Mouse (Mus musculus): ENCODE results near the gene Cipc.

The Cipc gene

DNA sequence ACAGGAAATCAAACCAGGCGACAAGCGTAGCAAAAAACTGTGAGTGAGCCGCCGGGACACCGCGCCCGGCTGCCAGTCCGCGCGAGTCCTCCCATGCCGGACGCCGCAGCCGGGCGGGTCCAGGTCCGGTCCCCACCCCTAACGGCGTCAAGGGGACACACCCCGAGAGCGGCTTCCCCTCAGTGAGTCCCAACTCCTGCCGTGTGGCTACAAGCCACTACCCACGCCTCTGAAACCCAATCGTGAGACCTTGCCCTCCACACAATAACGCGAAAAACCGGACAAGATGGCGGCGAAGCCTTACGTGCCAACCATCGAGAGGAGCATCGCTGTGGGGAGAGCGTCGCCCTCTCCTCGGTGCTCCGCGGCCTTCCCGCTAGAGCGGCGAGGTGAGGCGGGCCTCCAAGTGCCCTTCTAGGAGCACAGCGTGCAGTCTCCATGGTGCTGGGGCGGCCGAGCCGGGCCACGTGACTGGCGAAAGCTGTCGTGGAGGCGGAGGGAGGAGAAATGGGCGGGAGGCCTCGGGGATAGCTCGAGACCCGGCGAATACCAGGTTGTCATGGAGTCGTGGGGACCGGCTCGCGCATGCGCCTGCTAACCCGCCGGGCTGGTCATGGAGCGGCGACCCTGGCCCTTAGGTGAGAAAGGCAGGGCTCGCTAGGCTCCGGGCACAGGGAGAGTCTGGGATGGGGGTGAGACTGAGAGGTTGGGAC lies at the start of gene Cipc:
Cipc (plus strand) TSS at position 182 of the 713 bp plus-strand sequence.
- DNase-seq (ENCODE audit: low read depth, low spot score): peak; percentile 99

DNA sequence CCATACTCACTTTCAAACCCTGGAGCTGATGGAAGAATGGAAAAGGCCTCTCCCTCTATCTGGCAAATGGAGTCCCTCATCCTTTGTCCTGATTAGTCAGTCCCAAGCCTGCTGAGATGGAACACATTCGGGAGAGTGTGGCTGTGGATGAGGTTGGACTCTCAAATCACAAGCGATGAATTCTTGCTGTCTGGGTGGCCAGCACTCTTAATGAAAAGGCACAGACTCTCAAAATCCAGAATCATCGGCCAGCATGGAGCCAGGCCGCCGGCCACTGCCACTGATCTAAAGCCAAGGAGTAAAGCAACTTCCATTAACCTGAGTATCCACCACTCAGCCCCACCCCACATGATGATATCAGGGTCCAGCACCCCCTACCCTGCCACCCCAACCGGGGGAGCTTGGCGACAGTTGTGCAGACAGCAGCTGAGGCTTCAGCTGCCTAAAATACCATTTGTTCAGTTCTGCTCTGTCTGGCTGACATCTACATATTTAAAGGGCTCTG lies 49.0 kb upstream of the Cipc start:
- DNase-seq (ENCODE audit: low read depth, low spot score): no peak

DNA sequence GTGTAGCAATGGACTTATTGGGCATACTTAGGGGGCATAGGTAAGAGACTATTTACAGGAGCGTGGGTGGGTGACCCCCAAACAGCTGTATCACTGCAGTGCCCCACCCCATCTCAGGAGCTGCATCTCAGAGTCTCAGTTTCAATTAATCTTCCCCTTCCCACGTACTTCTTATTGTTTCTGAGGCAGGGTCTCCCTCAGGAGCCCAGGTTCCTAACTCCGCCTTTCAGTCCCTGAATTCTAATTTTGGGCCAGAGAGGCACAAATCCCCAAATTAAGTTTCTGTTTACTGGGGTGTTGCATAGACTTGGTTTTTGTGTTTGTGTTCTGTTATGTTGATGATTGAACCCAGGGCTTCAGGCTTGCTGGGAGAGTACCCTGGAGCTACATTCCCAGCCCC lies 48.4 kb upstream of the Cipc start:
- no peak for DNase-seq (ENCODE audit: low read depth, low spot score)

DNA sequence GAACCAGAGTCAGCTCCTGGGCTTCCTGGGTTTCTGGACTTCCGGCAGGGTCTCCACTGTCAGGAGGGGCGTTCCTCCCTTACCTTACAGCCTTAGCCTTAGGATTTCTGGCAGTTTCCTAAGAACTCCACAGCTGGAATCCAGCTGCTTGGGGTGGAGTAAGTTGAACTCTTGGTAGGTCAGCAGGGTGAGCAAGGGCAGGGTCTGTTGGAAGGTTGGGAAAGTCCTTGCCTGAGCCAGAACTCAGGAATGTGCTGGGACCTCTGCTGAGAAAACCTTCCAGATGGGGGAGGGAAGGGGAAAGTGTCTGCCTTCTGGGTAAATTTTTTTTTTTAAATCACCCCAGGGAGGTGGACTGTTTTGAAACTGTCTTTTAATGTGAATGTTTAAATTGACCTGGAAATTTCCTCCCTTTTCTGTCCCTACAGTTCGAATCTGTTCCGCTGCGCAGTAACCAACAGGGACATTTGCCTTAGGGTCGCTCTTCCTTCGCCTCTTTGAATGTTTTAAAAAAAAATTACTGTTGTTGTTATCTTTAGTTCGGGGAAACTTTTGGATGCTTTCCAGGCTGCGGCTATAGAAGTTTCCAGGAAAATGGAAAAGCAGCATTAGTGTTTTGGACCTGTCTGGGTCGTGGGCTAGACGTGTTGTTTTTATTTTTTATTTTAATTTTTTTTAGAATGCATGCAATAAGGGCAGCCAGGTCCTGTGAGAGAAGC lies 47.2 kb upstream of the Cipc start:
- no peak for DNase-seq (ENCODE audit: low read depth, low spot score)

DNA sequence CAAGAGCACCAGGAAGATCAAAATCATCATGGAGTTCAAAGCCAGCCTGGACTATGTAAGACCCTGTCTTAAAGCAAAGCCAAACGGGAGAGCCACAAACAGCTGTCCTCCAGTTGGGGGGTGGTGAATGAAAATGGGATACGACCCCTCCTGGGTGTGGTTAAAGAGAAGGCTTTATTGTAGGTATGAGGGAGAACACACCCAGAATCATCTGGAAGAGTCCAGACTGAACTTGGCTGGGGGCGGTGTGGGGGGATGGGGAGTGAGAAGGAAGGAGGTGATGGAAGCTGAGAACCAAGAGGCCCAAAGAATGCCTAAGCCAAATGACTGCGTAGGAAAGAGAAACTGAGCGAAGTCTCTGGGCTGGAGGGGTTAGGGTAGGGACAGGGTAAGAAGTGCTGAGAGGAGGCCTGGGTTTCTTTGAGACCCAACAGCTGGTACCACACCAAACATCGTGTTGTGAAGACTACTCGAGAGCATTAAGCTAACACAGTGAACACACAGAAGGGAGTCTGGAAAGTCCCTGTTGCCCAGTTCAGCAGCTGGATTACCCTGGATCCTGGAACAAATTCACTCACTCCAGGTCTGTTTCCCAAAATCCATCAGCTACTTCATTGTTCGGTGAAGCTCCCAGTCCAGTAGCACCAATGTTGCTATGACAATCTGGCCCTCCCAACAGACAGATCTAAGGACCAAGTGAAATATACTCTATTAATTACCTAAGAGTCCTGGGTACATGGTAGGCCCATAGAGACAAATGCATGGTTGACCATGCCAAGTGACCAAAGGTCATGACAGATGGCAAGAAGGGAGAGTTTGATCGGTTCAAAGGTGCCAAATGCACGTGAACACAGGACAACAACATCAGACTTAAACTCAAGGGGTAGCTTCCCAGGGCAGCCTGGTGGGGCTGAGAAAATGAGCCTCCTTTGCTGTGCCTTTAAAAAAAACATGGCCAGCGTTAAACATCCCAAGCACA lies 42.7 kb upstream of the Cipc start:
- no peak for DNase-seq (ENCODE audit: low read depth, low spot score)

DNA sequence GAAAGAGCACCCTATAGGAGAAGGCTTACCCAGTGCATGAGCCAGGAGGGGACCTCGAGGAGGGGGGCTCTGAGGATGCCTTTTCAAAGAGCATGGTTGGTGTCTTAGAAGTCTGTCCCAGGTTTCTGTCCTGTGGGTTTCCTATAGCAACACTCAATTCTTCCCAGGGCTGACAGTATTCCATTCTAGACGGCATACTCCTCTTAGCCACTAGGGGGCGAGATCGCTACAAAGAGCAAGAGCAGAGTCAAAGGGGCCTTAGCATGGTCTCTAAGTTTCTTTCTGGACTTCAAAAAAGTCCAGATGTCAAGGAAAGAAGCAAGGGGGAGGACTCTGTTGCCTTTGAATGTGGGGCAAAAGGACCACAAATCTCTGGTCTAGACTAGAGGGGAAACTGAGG lies 41.6 kb upstream of the Cipc start:
- no peak for DNase-seq (ENCODE audit: low read depth, low spot score)

DNA sequence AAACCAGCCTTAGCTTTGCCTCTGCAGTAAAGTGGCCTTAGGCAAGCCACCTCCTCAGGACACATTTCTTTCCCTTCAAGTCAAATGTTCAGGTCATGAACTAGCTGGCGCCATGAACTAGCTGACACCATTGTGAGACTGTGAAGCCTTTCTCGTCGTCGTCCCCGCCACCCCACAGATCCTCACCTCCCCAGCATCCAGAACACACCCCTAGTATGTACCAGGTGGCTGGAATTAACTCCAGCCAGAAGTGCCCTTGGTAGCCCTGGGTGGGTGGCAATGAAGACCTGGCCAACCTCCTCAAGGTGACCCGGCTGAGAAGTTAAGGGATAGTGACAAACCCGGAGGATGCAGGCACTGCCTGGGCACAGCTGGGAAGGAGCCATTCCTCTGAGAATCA lies 41.0 kb upstream of the Cipc start:
- no peak for DNase-seq (ENCODE audit: low read depth, low spot score)

DNA sequence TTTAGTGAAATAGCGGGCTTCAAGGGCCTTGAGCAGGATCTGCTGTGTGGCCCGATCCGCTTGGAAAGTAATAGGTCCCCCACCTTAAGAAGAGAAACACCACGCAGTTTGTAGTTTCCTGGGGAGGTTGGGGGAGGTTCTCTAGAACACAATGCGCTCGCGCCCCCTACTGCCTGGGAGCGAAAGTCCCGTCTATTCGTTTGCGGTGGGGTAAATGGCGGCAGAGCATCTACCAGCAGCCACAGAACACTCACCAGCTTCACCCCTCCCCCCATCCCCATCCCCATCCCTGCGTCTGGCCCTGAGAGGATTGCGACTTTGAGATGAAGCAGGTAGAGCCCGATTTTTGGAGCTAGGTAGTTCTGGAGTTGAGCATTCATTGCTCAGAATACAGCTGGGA lies 40.4 kb upstream of the Cipc start:
- DNase-seq (ENCODE audit: low read depth, low spot score): no peak

DNA sequence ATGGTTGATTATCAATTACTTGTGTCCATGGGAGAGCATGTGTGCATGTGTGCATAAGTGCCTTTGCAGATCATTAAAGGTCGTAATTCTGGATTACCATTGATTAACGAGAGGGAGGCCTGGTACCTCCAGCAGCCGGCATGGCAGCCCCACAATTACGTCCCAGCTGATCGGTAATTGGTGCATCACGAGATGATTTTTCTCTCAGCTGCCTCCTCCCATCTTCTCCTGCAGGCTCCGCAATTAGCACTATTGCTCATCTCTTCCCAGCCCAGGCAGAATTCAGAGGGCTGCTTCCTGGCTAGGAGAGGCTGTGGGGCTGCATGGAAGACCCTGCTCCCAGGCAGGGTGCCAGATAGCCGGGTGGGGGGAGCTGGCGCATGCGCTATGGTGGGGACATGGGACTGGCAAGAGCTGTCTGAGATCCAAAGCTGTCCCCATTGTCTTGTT lies 35.3 kb upstream of the Cipc start:
- DNase-seq (ENCODE audit: low read depth, low spot score): peak; percentile 72

DNA sequence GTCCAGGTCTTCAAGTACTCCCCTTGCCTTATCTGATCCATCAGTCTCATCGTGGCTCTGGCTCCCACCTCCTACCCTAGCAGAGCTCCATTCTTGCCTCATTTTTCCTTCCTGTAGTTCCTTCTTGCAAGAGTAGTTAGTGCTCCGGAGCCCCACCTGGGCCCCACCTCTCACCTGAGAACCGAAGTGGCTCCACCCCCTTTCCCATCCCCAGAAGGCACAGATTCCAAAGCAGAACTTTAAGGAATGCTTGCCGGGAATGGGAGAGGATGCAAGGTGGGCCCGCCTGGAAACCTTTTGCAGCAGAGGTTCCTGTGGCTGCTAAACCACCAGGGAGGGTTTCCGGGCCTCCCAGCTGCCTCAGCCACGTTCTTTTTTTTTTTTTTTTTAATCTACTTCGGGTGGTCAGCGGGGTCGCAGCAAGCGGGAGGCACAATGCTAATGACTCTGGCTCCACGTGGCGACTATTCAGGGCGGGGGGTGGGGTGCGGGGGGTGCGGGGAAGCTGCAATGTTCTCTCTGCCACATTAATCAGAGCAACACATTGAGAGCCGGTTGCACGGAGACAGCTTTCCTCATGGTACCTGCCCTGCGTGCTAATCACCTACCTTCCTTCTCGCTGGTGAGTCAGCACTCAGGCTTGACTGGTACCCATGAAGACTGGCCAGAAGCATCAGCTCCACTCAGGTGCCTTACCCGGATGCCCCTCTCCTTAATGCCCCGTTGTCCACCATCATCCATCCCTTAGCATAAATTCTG lies 34.3 kb upstream of the Cipc start:
- DNase-seq (ENCODE audit: low read depth, low spot score): no peak

DNA sequence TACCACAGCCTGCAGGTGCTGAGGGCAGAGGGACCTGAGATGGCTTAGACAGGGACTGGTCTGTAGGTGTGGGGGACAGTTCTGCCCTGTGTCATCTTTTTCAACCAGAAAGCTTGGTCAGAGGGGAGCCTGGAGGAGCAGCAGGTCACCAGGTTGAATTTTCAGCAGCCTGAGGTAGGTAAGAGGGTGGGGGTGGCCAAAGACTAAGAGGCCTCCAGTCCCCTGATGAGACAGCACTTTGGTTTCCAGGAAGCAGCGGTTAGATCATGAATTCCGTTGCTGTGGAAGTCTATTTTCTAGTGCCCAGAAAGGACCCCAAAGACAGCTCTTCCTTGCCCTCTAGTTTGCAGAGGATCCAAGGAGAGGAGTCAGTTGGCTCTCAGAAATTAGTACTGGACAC lies 32.5 kb upstream of the Cipc start:
- no peak for DNase-seq (ENCODE audit: low read depth, low spot score)

DNA sequence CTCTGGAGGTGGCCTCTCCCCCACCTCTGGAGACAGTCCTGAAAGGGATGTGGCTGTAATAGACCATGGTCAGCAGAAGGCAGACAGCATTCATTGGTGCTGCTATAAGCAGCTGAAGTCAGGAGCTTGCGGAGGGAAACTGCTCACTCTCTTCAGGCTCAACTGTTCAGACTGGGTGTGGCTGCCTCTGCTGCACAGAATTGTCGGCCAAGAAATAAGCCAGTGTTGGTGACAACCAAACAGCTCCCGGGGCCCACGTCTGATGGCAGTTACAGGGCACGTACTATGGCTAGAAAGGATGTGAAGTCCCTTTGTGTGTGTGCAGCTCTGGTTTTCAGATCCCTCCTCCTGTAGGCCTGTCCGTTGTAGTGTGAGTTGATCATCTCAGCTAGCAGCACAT lies 32.1 kb upstream of the Cipc start:
- DNase-seq (ENCODE audit: low read depth, low spot score): no peak

DNA sequence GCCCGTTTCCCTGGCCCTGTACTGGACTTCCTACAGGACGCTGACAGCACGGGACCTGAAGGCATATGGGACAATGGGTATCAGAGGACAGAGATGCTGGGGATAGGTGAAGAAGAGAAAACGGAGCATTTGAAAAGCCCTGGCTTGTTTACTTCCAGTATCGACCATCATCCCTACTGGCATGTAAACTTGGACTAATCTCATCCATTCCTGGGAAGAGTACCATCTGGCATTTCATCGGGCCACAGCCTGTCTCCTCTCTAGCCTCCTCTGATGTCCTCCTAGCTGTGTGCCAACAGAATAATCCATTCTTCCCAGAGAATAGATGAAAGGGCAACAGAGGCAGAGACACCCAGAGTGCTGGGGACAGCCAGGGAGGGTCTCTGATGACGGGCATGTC lies 31.2 kb upstream of the Cipc start:
- DNase-seq (ENCODE audit: low read depth, low spot score): no peak

DNA sequence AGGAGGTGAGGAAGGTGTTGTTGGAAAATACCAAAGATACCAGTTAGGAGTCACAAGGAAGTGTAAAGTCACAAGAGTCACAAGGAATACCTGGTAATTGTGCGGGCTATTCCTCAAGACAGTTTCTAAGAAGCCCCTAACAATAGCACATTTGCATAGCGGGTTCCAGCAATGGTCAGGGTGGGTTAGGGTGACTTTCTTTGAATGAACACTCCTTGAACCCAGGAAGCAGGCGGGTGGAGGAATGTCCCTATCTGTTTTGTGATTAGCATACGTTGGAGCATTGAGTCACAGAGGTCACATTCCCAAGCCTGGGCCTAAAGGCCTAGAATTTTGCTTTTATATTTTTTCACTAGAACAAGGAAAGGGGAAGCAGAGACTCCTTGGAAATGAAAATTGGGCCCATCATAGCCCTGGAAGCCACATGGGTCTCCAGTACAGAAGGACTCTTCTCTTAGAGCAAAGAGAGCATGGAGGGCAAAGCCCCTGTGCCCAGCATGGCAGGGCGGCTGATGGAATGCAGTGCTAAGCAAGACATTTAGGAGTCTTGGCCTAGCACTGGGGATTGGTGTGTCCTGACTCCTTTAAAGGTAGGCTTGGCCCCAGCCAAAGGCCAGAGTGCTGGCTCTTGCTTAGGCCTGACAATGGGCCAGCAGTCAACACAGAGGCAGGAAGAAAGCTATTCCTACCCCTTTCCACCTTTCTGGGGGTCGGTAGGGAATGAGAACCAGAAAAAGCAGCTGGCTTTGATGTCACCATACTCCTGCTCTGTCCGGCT lies 29.9 kb upstream of the Cipc start:
- no peak for DNase-seq (ENCODE audit: low read depth, low spot score)

DNA sequence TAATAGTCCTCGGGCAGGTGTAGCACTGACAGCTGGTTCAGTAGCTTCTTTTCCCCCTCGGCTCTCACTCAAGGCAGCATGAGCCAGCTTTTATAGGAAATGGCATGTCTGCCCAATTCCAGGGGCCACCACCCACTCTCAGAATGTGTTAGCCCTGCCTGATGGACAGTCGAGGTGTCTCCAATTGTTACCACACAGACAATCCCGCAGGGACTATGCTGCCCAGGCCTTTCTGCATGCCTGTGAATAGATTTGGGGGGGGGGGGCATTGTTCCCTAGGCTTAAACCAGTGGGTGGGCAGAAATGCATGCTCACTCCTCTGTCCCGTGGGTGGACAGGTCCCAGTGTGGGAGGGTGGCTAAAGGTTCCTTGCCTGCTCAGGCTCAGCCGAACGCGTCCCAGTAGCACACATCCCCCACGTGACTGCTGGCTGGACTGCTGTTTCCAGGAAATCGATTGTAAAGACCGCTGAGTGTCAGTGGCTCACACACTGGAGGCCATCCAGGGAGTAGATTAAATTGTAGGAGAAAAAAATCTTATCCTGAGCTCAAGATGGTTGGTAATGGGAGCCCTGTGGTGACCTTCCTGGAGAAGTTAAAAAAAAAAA lies 28.4 kb upstream of the Cipc start:
- no peak for DNase-seq (ENCODE audit: low read depth, low spot score)

DNA sequence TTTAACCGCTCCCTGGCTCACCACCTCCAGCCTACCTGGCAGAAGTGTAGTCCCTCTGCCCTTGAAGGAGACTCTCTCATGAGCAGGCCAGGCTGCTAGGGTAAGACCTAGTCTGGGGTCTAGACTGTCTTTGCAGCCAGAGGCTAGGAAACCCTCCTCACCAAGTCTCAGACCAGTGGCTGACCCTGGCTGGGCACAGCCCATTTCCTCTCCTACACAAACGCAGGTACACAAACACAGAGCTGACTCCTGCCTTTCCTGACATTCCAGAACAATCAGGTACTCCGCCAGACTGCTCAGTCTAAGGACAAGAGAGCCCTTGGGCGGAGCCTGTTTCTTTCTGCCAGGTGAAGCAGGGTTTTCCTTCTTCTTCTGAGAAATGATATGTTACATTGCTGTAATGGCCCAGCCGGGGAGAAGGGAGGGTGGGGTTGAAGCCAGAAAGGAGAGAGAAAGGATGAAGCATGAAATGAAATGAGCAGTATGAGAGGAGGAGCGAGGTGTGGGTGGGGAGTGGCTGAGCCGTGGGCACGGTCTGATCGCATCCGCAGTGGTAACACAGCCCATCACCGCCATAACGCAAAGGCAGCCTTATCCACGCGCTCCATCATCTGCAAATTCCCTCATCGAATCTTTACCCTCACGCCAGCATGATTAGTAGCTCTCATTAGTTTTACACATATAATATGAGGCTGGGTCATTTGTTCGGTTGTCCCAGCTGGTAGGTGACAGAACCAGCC lies 27.7 kb upstream of the Cipc start:
- DNase-seq (ENCODE audit: low read depth, low spot score): no peak

DNA sequence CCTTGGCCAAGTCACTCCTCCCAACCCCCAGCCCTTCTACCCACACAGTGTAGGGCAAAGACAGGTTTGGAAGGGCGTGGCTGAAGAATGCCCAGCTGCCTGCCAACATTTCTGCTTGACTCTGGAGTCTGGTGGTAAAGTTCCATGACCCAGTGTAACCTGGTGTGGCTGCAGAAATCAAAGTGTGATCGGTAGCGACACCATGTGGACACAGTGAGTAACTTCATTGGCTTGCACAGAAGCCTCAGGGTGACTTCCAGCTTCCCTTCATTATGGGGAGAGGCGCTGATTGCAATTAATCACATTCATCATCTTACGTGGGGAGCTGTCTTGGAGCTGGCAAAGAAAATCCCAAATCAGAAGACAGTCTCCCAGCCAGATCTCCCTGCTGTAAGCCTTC lies 23.0 kb upstream of the Cipc start:
- DNase-seq (ENCODE audit: low read depth, low spot score): no peak

DNA sequence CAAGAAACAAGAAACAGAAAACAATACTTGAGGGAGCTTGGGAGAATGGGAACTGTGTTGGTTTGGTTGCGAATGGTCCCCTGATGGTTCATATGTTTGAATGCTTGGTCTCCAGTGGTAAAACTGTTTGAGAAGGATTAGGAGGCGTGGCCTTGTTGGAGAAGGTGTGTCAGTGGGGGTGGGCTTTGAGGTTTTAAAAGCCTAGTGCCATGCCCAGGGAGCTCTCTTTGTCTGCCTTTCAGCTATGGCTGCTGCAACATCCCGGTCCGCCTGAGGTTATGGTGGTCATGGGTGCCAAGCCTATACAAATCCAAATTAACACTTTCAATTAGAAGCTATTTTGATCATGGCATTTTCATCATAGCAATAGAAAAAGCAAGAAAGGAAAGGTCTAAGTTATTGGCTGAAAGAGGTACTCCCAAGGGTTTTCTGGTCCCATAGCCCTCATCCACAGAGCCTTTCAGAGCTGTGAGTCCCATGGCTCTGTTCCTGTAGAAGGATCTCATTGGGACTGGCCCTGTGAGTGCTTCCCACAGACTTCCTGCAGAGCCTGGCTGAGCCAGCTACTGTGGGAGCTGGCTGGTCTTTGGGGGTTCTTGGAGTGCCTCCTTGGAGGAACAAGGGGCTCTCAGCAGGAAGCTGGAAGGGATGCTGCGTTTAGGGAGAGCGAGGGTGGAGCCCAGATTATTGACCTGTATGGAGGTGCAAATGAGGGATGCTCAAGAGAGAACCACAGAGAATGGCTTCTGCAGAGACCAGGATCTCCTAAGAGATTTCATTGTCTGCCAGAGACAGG lies 15.7 kb upstream of the Cipc start:
- no peak for DNase-seq (ENCODE audit: low read depth, low spot score)

Measured in telencephalon, adult 2 months (tissue).